Mouse (Mus musculus): ENCODE results near the gene Six2. TPM values are rescaled to one million over a fixed set of nuclear protein-coding genes. Genes with fewer than 3 reads are reported as not detected.

The Six2 gene
- polyA plus RNA-seq, 1 experiment: not detected

DNA sequence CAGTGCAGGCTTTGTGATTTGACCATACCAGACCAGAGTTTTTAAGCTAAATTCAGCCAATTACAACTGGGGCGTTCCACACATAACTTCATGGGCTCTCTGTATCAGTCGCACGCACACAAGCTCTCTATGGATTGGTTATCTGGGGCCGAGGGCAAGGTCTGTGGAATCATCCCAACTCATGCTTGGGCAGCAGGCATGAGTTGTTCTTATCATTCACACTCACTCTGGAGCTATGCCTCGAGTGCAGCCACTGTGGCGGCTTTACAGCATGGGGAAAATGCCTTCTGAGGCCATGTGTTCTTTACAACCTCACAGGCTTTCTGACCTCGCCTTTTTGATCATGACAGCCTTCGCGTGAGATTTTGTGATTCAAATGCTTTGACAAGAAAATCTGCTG, 37.9 kb upstream of the Six2 start:
- H3ac ChIP-seq (ENCODE audit: control insufficient read depth, insufficient read length, low read depth): no peak overlapping the region
- no peaks in the 10 kb centered on the region for H3K27me3 ChIP-seq (ENCODE audit: control insufficient read depth, insufficient read depth, insufficient read length)
- no peaks in the 10 kb centered on the region for H3K36me3 ChIP-seq (ENCODE audit: control insufficient read depth, insufficient read depth)
- H3K4me3 ChIP-seq (ENCODE audit: insufficient read depth, poor library complexity, severe bottlenecking): no peak overlapping the region
- no peak for TF ChIP-seq FOSL1 (IDR thresholded peaks at IDR 0.05; ENCODE audit: insufficient read depth, low read length, poor library complexity, severe bottlenecking)
- no peak for TF ChIP-seq MAX (IDR thresholded peaks at IDR 0.05)
- no peak for TF ChIP-seq USF1 (IDR thresholded peaks at IDR 0.05; ENCODE audit: low read depth)
- no peak for TF ChIP-seq MYOD1 (IDR thresholded peaks at IDR 0.05; ENCODE audit: control insufficient read depth, insufficient read length, low read depth)
- TF ChIP-seq CEBPB (IDR thresholded peaks at IDR 0.05; ENCODE audit: low read depth): no peak
- no peak for TF ChIP-seq MYOG (IDR thresholded peaks at IDR 0.05; ENCODE audit: control insufficient read depth, extremely low read depth, insufficient read length)
- TF ChIP-seq CTCF (IDR thresholded peaks at IDR 0.05; ENCODE audit: control insufficient read depth, insufficient read depth, insufficient read length): no peak
- H3K79me3 ChIP-seq (ENCODE audit: low read depth): no peaks in the 10 kb centered on the region
- no peaks in the 10 kb centered on the region for H3K79me2 ChIP-seq (ENCODE audit: control insufficient read depth, insufficient read depth)

DNA sequence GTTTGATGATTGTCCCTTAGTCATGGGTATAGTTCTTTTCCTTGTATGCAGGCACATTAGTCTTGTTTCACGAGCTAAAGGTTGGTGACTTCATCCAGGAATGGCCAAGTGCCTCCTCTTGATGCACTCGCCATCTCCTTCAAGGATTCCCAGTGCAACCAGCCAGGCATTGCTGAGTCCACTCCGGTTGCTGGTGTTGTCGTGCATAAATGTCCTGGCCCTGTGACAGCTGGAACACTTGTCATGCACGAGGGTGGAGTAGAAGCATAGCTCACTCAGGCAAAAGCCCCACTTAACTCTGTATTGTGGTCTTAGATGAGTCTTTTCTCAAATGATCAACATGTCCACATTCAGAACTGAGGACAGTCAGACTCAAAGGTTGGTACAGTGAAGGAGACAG, 35.1 kb upstream of the Six2 start:
- Histone ChIP-seq H3K27me3 (ENCODE audit: control insufficient read depth, insufficient read depth, insufficient read length) (no peaks in the 10 kb centered on the region), H3K36me3 (ENCODE audit: control insufficient read depth, insufficient read depth) (no peaks in the 10 kb centered on the region), H3K79me3 (ENCODE audit: low read depth) (no peaks in the 10 kb centered on the region), H3K79me2 (ENCODE audit: control insufficient read depth, insufficient read depth) (no peaks in the 10 kb centered on the region), H3K4me3 (ENCODE audit: insufficient read depth, poor library complexity, severe bottlenecking) (no peak overlapping the region), H3ac (ENCODE audit: control insufficient read depth, insufficient read length, low read depth) (no peak overlapping the region)
- no peak for TF ChIP-seq MYOD1 (IDR thresholded peaks at IDR 0.05; ENCODE audit: control insufficient read depth, insufficient read length, low read depth)
- no peak for TF ChIP-seq MYOG (IDR thresholded peaks at IDR 0.05; ENCODE audit: control insufficient read depth, extremely low read depth, insufficient read length)
- TF ChIP-seq USF1 (IDR thresholded peaks at IDR 0.05; ENCODE audit: low read depth): no peak
- TF ChIP-seq CEBPB (IDR thresholded peaks at IDR 0.05; ENCODE audit: low read depth): no peak
- no peak for TF ChIP-seq MAX (IDR thresholded peaks at IDR 0.05)

GRCm38 (mm10) chr17:85717266-85717665, 29.2 kb upstream of the Six2 start:
- no peaks in the 10 kb centered on the region for H3K36me3 ChIP-seq (ENCODE audit: control insufficient read depth, insufficient read depth)
- TF ChIP-seq USF1 (IDR thresholded peaks at IDR 0.05; ENCODE audit: low read depth) (no peak), MAX (IDR thresholded peaks at IDR 0.05) (no peak), MYOG (IDR thresholded peaks at IDR 0.05; ENCODE audit: control insufficient read depth, extremely low read depth, insufficient read length) (no peak), FOSL1 (IDR thresholded peaks at IDR 0.05; ENCODE audit: insufficient read depth, low read length, poor library complexity, severe bottlenecking) (no peak), MYOD1 (IDR thresholded peaks at IDR 0.05; ENCODE audit: control insufficient read depth, insufficient read length, low read depth) (no peak), CEBPB (IDR thresholded peaks at IDR 0.05; ENCODE audit: low read depth) (no peak), CTCF (IDR thresholded peaks at IDR 0.05; ENCODE audit: control insufficient read depth, insufficient read depth, insufficient read length) (no peak)

GRCm38 (mm10) chr17:85715784-85716183, 27.7 kb upstream of the Six2 start:
- H3K27me3 ChIP-seq (ENCODE audit: control insufficient read depth, insufficient read depth, insufficient read length): no peaks in the 10 kb centered on the region
- H3K36me3 ChIP-seq (ENCODE audit: control insufficient read depth, insufficient read depth): no peaks in the 10 kb centered on the region
- TF ChIP-seq USF1 (IDR thresholded peaks at IDR 0.05; ENCODE audit: low read depth) (no peak), CTCF (IDR thresholded peaks at IDR 0.05; ENCODE audit: control insufficient read depth, insufficient read depth, insufficient read length) (no peak), MYOD1 (IDR thresholded peaks at IDR 0.05; ENCODE audit: control insufficient read depth, insufficient read length, low read depth) (no peak), MYOG (IDR thresholded peaks at IDR 0.05; ENCODE audit: control insufficient read depth, extremely low read depth, insufficient read length) (no peak), MAX (IDR thresholded peaks at IDR 0.05) (no peak), CEBPB (IDR thresholded peaks at IDR 0.05; ENCODE audit: low read depth) (no peak), FOSL1 (IDR thresholded peaks at IDR 0.05; ENCODE audit: insufficient read depth, low read length, poor library complexity, severe bottlenecking) (no peak)
- H3K4me3 ChIP-seq (ENCODE audit: insufficient read depth, poor library complexity, severe bottlenecking): no peak overlapping the region
- H3K79me3 ChIP-seq (ENCODE audit: low read depth): no peaks in the 10 kb centered on the region
- H3ac ChIP-seq (ENCODE audit: control insufficient read depth, insufficient read length, low read depth): no peak overlapping the region
- H3K79me2 ChIP-seq (ENCODE audit: control insufficient read depth, insufficient read depth): no peaks in the 10 kb centered on the region

More at GRCm38 (mm10) chr17:85717266-85717665, 29.2 kb upstream of the Six2 start:
- H3K79me2 ChIP-seq (ENCODE audit: control insufficient read depth, insufficient read depth): no peaks in the 10 kb centered on the region
- H3K4me3 ChIP-seq (ENCODE audit: insufficient read depth, poor library complexity, severe bottlenecking): no peak overlapping the region
- H3ac ChIP-seq (ENCODE audit: control insufficient read depth, insufficient read length, low read depth): no peak overlapping the region
- no peaks in the 10 kb centered on the region for H3K27me3 ChIP-seq (ENCODE audit: control insufficient read depth, insufficient read depth, insufficient read length)
- H3K79me3 ChIP-seq (ENCODE audit: low read depth): no peaks in the 10 kb centered on the region

DNA sequence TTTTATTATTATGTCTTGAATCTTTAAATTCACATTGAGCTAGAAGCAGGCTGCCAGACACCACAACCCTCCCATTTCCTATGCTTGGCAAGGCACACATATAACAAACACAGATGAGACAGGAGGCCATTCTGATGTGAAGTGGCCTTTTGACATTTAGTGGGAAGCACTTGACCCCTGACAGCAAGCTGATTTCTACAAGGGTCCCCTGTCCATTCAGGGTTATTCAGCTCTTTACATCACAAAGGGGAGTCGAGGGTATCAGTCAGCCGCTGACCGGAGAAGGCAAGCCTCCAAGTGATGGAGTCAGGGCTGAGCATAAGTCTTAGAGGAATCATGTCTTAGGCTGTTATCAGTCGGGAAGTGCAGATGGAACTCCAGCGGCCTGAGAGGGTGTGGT, 26.3 kb upstream of the Six2 start:
- Histone ChIP-seq H3K79me3 (ENCODE audit: low read depth) (no peaks in the 10 kb centered on the region), H3K27me3 (ENCODE audit: control insufficient read depth, insufficient read depth, insufficient read length) (no peaks in the 10 kb centered on the region), H3K36me3 (ENCODE audit: control insufficient read depth, insufficient read depth) (no peaks in the 10 kb centered on the region), H3K79me2 (ENCODE audit: control insufficient read depth, insufficient read depth) (no peaks in the 10 kb centered on the region), H3K4me3 (ENCODE audit: insufficient read depth, poor library complexity, severe bottlenecking) (no peak overlapping the region), H3ac (ENCODE audit: control insufficient read depth, insufficient read length, low read depth) (no peak overlapping the region)
- TF ChIP-seq FOSL1 (IDR thresholded peaks at IDR 0.05; ENCODE audit: insufficient read depth, low read length, poor library complexity, severe bottlenecking): no peak
- TF ChIP-seq CTCF (IDR thresholded peaks at IDR 0.05; ENCODE audit: control insufficient read depth, insufficient read depth, insufficient read length): no peak
- TF ChIP-seq MAX (IDR thresholded peaks at IDR 0.05): no peak
- no peak for TF ChIP-seq MYOG (IDR thresholded peaks at IDR 0.05; ENCODE audit: control insufficient read depth, extremely low read depth, insufficient read length)
- no peak for TF ChIP-seq CEBPB (IDR thresholded peaks at IDR 0.05; ENCODE audit: low read depth)
- TF ChIP-seq USF1 (IDR thresholded peaks at IDR 0.05; ENCODE audit: low read depth): no peak

DNA sequence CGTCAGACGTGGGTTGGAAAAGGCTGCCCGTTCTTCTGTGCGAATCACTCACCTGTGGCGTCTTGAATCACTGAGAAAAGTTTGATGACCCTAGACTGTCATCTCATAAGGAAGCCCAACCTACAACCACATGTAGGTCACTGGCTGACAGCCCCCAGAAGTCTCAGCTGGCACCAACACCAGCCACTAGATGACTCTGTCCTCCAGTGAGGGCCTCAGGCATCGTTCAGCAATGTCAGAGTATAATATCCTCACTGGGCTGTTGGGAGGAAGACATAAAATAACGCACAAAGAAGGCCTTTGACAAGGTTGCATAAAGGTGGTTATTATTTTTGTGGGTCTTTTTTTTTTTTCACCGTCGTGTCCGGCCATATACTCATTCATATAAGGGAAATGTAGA, 24.8 kb upstream of the Six2 start:
- Histone ChIP-seq H3K36me3 (ENCODE audit: control insufficient read depth, insufficient read depth) (no peaks in the 10 kb centered on the region), H3K4me3 (ENCODE audit: insufficient read depth, poor library complexity, severe bottlenecking) (no peak overlapping the region), H3K79me2 (ENCODE audit: control insufficient read depth, insufficient read depth) (no peaks in the 10 kb centered on the region), H3K79me3 (ENCODE audit: low read depth) (no peaks in the 10 kb centered on the region), H3ac (ENCODE audit: control insufficient read depth, insufficient read length, low read depth) (no peak overlapping the region), H3K27me3 (ENCODE audit: control insufficient read depth, insufficient read depth, insufficient read length) (no peaks in the 10 kb centered on the region)
- TF ChIP-seq FOSL1 (IDR thresholded peaks at IDR 0.05; ENCODE audit: insufficient read depth, low read length, poor library complexity, severe bottlenecking) (no peak), USF1 (IDR thresholded peaks at IDR 0.05; ENCODE audit: low read depth) (no peak), MAX (IDR thresholded peaks at IDR 0.05) (no peak), CTCF (IDR thresholded peaks at IDR 0.05; ENCODE audit: control insufficient read depth, insufficient read depth, insufficient read length) (no peak), MYOG (IDR thresholded peaks at IDR 0.05; ENCODE audit: control insufficient read depth, extremely low read depth, insufficient read length) (no peak), CEBPB (IDR thresholded peaks at IDR 0.05; ENCODE audit: low read depth) (no peak), MYOD1 (IDR thresholded peaks at IDR 0.05; ENCODE audit: control insufficient read depth, insufficient read length, low read depth) (no peak)
